Mouse (Mus musculus) limb, embryonic 13.5 days (tissue): ENCODE results near the gene Zfp9. TPM values are rescaled to one million over a fixed set of nuclear protein-coding genes. Genes with fewer than 3 reads are reported as not detected.
A peak's percentile ranks its signal among the peaks of the same experiment; 100 is the strongest.

Experiments used
- ATAC-seq: fragments of 200-750 bp; cut with Nextera tagmentation; 2 replicates; pipeline ENCODE4 v1.8.0; 2017; ENCODE audit warnings: low read depth, moderate number of reproducible peaks, moderate TSS enrichment; ENCODE audit not compliant: low FRiP score
- H3K27ac ChIP-seq: fragments of 300-500 bp; sonication (generic); 2 replicates; pipeline ENCODE4 v1.5.1; 2015; ENCODE audit warnings: inconsistent platforms, mild to moderate bottlenecking, moderate library complexity
- H3K27me3 ChIP-seq: fragments of 300-500 bp; sonication (generic); 2 replicates; pipeline ENCODE4 v1.6.1; 2015; ENCODE audit warnings: mild to moderate bottlenecking, inconsistent platforms
- H3K36me3 ChIP-seq: fragments of 300-500 bp; sonication (generic); 2 replicates; pipeline ENCODE4 v1.6.1; 2015; ENCODE audit warnings: inconsistent platforms, mild to moderate bottlenecking, moderate library complexity
- H3K4me1 ChIP-seq: fragments of 300-500 bp; sonication (generic); 2 replicates; pipeline ENCODE4 v1.6.1; 2015; ENCODE audit warnings: inconsistent platforms
- H3K4me2 ChIP-seq: fragments of 300-500 bp; sonication (generic); replicated peaks from 2 replicates; pipeline ENCODE4 v1.6.1; 2015; ENCODE audit warnings: inconsistent platforms, mild to moderate bottlenecking, moderate library complexity
- H3K4me3 ChIP-seq: fragments of 300-500 bp; sonication (generic); 2 replicates; pipeline ENCODE4 v1.5.1; 2015; ENCODE audit warnings: moderate library complexity, mild to moderate bottlenecking, inconsistent platforms
- H3K9ac ChIP-seq: fragments of 300-500 bp; sonication (generic); 2 replicates; pipeline ENCODE4 v1.6.1; 2015; ENCODE audit warnings: mild to moderate bottlenecking, inconsistent platforms
- H3K9me3 ChIP-seq: fragments of 300-500 bp; sonication (generic); 2 replicates; pipeline ENCODE4 v1.6.1; 2016; ENCODE audit warnings: inconsistent platforms
- WGBS: fragments of 180-500 bp; shearing (Covaris S2); methylation state at CpG from one replicate; pipeline ENCODE4 v1.1.7; 2015; 5-methylcytosine and 5-hydroxymethylcytosine counted together
- polyA plus RNA-seq: library from polyadenylated mRNA; unstranded; fragments of >200 nt; fragmentation: Nextera tagmentation; extraction: Ambion mirVana; gene quantifications from 2 replicates; pipeline ENCODE4 v1.2.1, GENCODE M21; 2015

Zfp9 gene
- 17.8 and 19.1 TPM in 2 replicates for polyA plus RNA-seq

GRCm38 (mm10) chr6:118478957-118479708 is at the start of gene Zfp9:
Gene Zfp9, minus strand, starts transcription at chr6:118479320.
- Histone ChIP-seq H3K9me3 (no peaks in the 10 kb centered on the region), H3K4me3 (peak within 1 kb of the TSS; percentile 72)

GRCm38 (mm10) chr6:118520668-118521067 is 41.5 kb upstream of the Zfp9 start:
- no peak for ATAC-seq
- Histone ChIP-seq H3K9me3 (no peaks in the 10 kb centered on the region), H3K4me3 (no peak overlapping the region), H3K4me1 (no peaks in the 10 kb centered on the region), H3K9ac (no peak overlapping the region), H3K4me2 (no peak overlapping the region), H3K36me3 (peaks cover 84% of the 10 kb centered on the region), H3K27ac (no peak overlapping the region), H3K27me3 (no peaks in the 10 kb centered on the region)
- 62% methylated on average over 7 of the region's 7 CpGs for WGBS

More at GRCm38 (mm10) chr6:118478957-118479708, at the start of gene Zfp9:
- peaks cover 23% of the 10 kb centered on the region for H3K36me3 ChIP-seq
- ATAC-seq, result peak; percentile 90
- peak within 1 kb of the TSS; percentile 91 for H3K27ac ChIP-seq
- peak within 1 kb of the TSS; percentile 89 for H3K9ac ChIP-seq
- no peaks in the 10 kb centered on the region for H3K27me3 ChIP-seq
- WGBS, result under 1% methylated on average over 47 of the region's 57 CpGs
- H3K4me2 ChIP-seq, result peak within 1 kb of the TSS; percentile 75
- peaks cover 15% of the 10 kb centered on the region for H3K4me1 ChIP-seq

- Histone ChIP-seq H3K27me3 (no peaks in the 10 kb centered on the region), H3K4me1 (no peaks in the 10 kb centered on the region), H3K36me3 (peaks cover 77% of the 10 kb centered on the region), H3K4me3 (no peak overlapping the region), H3K27ac (no peak overlapping the region), H3K9me3 (no peaks in the 10 kb centered on the region), H3K9ac (no peak overlapping the region), H3K4me2 (no peak overlapping the region)
- ATAC-seq, result no peak
- WGBS, result 90% methylated on average over 12 of the region's 12 CpGs
Measured at GRCm38 (mm10) chr6:118513335-118514012, 34.4 kb upstream of the Zfp9 start.

- Histone ChIP-seq H3K27me3 (no peaks in the 10 kb centered on the region), H3K4me1 (no peaks in the 10 kb centered on the region), H3K9ac (no peak overlapping the region), H3K4me3 (no peak overlapping the region), H3K4me2 (no peak overlapping the region), H3K9me3 (no peaks in the 10 kb centered on the region), H3K27ac (no peak overlapping the region), H3K36me3 (peaks cover 35% of the 10 kb centered on the region)
- WGBS, result 80% methylated on average over 7 of the region's 7 CpGs
- ATAC-seq, result no peak
Measured at GRCm38 (mm10) chr6:118499010-118499409, 19.9 kb upstream of the Zfp9 start.

- Histone ChIP-seq H3K27me3 (no peaks in the 10 kb centered on the region), H3K27ac (no peak overlapping the region), H3K9ac (no peak overlapping the region), H3K9me3 (no peaks in the 10 kb centered on the region), H3K4me1 (peaks cover 4% of the 10 kb centered on the region), H3K36me3 (peaks cover 2% of the 10 kb centered on the region; the same call in 1 of the 2 replicates), H3K4me2 (no peak overlapping the region), H3K4me3 (no peak overlapping the region)
- no peak for ATAC-seq
- 79% methylated on average over 1 of the region's 1 CpGs for WGBS
Measured at GRCm38 (mm10) chr6:118482125-118482524, 3.0 kb upstream of the Zfp9 start.

GRCm38 (mm10) chr6:118477875-118478785 is 990 bp downstream of the Zfp9 start:
- Histone ChIP-seq H3K9me3 (no peaks in the 10 kb centered on the region), H3K9ac (peak overlapping the region; percentile 89), H3K27me3 (no peaks in the 10 kb centered on the region), H3K4me1 (peaks cover 15% of the 10 kb centered on the region), H3K4me3 (peak overlapping the region; percentile 72), H3K27ac (peak overlapping the region; percentile 91), H3K36me3 (peaks cover 25% of the 10 kb centered on the region), H3K4me2 (peak overlapping the region; percentile 75)
- 26% methylated on average over 10 of the region's 10 CpGs for WGBS
- no peak for ATAC-seq

GRCm38 (mm10) chr6:118462069-118462705 is 16.9 kb downstream of the Zfp9 start:
- Histone ChIP-seq H3K4me1 (no peaks in the 10 kb centered on the region), H3K27me3 (no peaks in the 10 kb centered on the region), H3K9ac (no peak overlapping the region), H3K4me2 (no peak overlapping the region), H3K4me3 (no peak overlapping the region), H3K9me3 (no peaks in the 10 kb centered on the region), H3K36me3 (peaks cover 57% of the 10 kb centered on the region), H3K27ac (no peak overlapping the region)
- no peak for ATAC-seq
- 84% methylated on average over 15 of the region's 15 CpGs for WGBS

- Histone ChIP-seq H3K36me3 (peaks cover 24% of the 10 kb centered on the region), H3K27me3 (no peaks in the 10 kb centered on the region), H3K4me3 (no peak overlapping the region), H3K9ac (no peak overlapping the region), H3K4me2 (no peak overlapping the region), H3K9me3 (no peaks in the 10 kb centered on the region), H3K27ac (no peak overlapping the region), H3K4me1 (peaks cover 16% of the 10 kb centered on the region)
- ATAC-seq, result no peak
- WGBS, result 91% methylated on average over 1 of the region's 1 CpGs
Measured at GRCm38 (mm10) chr6:118457726-118458125, 21.4 kb downstream of the Zfp9 start.

- Histone ChIP-seq H3K9ac (peak within 1 kb of the TSS; percentile 93), H3K27me3 (no peaks in the 10 kb centered on the region), H3K4me2 (peak within 1 kb of the TSS; percentile 73), H3K4me3 (peak within 1 kb of the TSS; percentile 76), H3K36me3 (peaks cover 21% of the 10 kb centered on the region), H3K27ac (peak within 1 kb of the TSS; percentile 95), H3K9me3 (no peaks in the 10 kb centered on the region), H3K4me1 (peaks cover 16% of the 10 kb centered on the region)
- WGBS, result under 1% methylated on average over 43 of the region's 43 CpGs
- ATAC-seq, result peak; percentile 97
Measured at GRCm38 (mm10) chr6:118455042-118455631, 24.0 kb downstream of the Zfp9 start, which contains the start of gene Zfp248. Gene Zfp248, minus strand, starts transcription at chr6:118455528.

- Histone ChIP-seq H3K4me2 (peak overlapping the region; percentile 73), H3K27me3 (no peaks in the 10 kb centered on the region), H3K4me3 (peak overlapping the region; percentile 76), H3K27ac (peak overlapping the region; percentile 95; the same call in 1 of the 2 replicates), H3K4me1 (peaks cover 16% of the 10 kb centered on the region), H3K9me3 (no peaks in the 10 kb centered on the region), H3K36me3 (peaks cover 20% of the 10 kb centered on the region), H3K9ac (peak overlapping the region; percentile 93)
- WGBS, result 37% methylated on average over 8 of the region's 8 CpGs
- ATAC-seq, result no peak
Measured at GRCm38 (mm10) chr6:118454452-118454851, 24.7 kb downstream of the Zfp9 start.

GRCm38 (mm10) chr6:118431502-118431901 is 47.6 kb downstream of the Zfp9 start:
- 82% methylated on average over 4 of the region's 4 CpGs for WGBS
- no peaks in the 10 kb centered on the region for H3K4me1 ChIP-seq

More at GRCm38 (mm10) chr6:118431502-118431901, 47.6 kb downstream of the Zfp9 start:
- H3K9me3 ChIP-seq, result peaks cover 16% of the 10 kb centered on the region
- no peak for ATAC-seq
- H3K9ac ChIP-seq, result no peak overlapping the region
- H3K36me3 ChIP-seq, result peaks cover 57% of the 10 kb centered on the region
- H3K27ac ChIP-seq, result no peak overlapping the region
- no peak overlapping the region for H3K4me3 ChIP-seq
- H3K27me3 ChIP-seq, result no peaks in the 10 kb centered on the region
- no peak overlapping the region for H3K4me2 ChIP-seq
